Mouse (Mus musculus) C2C12 (cell line): ENCODE data around the gene Olfr126. TPM values are rescaled to one million over a fixed set of nuclear protein-coding genes. Genes with fewer than 3 reads are reported as not detected.

Experiments
- H3K27me3 ChIP-seq: one replicate; pipeline ENCODE4 v1.6.1; 2011; ENCODE audit not compliant: control insufficient read depth, insufficient read depth, insufficient read length
- H3K36me3 ChIP-seq: one replicate; pipeline ENCODE4 v1.6.1; 2011; ENCODE audit not compliant: control insufficient read depth, insufficient read depth
- H3K4me3 ChIP-seq: one replicate; pipeline ENCODE4 v1.5.1; 2011; ENCODE audit warnings: mild to moderate bottlenecking, control low read depth; ENCODE audit not compliant: poor library complexity, insufficient read depth, severe bottlenecking
- H3K79me2 ChIP-seq: one replicate; pipeline ENCODE4 v1.6.1; 2011; ENCODE audit not compliant: control insufficient read depth, insufficient read depth
- H3K79me3 ChIP-seq: one replicate; pipeline ENCODE4 v1.6.1; 2011; ENCODE audit warnings: low read depth, control low read depth
- H3ac ChIP-seq: one replicate; pipeline ENCODE3; 2011; ENCODE audit warnings: low read depth; ENCODE audit not compliant: control insufficient read depth, insufficient read length
- CEBPB ChIP-seq: IDR thresholded peaks from one replicate; pipeline ENCODE4 v1.6.1; 2011; ENCODE audit warnings: low read depth, mild to moderate bottlenecking, control low read depth, moderate library complexity
- CTCF ChIP-seq: IDR thresholded peaks from one replicate; pipeline ENCODE4 v1.5.1; 2011; ENCODE audit not compliant: control insufficient read depth, insufficient read depth, insufficient read length
- FOSL1 ChIP-seq: IDR thresholded peaks from one replicate; pipeline ENCODE4 v1.8.0; 2011; ENCODE audit warnings: mild to moderate bottlenecking, low read length; ENCODE audit not compliant: poor library complexity, insufficient read depth, severe bottlenecking
- MAX ChIP-seq: IDR thresholded peaks from one replicate; pipeline ENCODE4 v1.6.1; 2011; ENCODE audit warnings: mild to moderate bottlenecking, control low read depth
- MYOD1 ChIP-seq: IDR thresholded peaks from one replicate; pipeline ENCODE4 v1.6.1; 2011; ENCODE audit warnings: low read depth; ENCODE audit not compliant: control insufficient read depth, insufficient read length
- MYOG ChIP-seq: IDR thresholded peaks from one replicate; pipeline ENCODE4 v1.6.1; 2011; ENCODE audit not compliant: control insufficient read depth, insufficient read length; ENCODE audit errors: extremely low read depth
- USF1 ChIP-seq: IDR thresholded peaks from one replicate; pipeline ENCODE4 v1.6.1; 2011; ENCODE audit warnings: low read depth, mild to moderate bottlenecking, control low read depth, moderate library complexity
- polyA plus RNA-seq: library from polyadenylated mRNA; unstranded; fragments of >200 nt; fragmentation: generic; extraction: Trizol; gene quantifications from one replicate; pipeline ENCODE4 v1.2.1, GENCODE M21; 2012; ENCODE audit warnings: missing spikeins

Gene Olfr126
- polyA plus RNA-seq, 1 experiment: not detected

GRCm38 (mm10) chr17:37900137-37900536 lies 52.9 kb downstream of the Olfr126 start, which contains the start of gene Olfr127:
Gene Olfr127 (plus strand): TSS chr17:37900437.
- TF ChIP-seq MYOG: no peak
- TF ChIP-seq MAX: no peak
- TF ChIP-seq CEBPB: no peak
- no peak for TF ChIP-seq USF1
- TF ChIP-seq CTCF: no peak
- no peak for TF ChIP-seq FOSL1
- TF ChIP-seq MYOD1: no peak
- no peak within 1 kb of the TSS for H3ac ChIP-seq
- no peaks in the 10 kb centered on the region for H3K79me3 ChIP-seq
- H3K4me3 ChIP-seq: no peak within 1 kb of the TSS
- no peaks in the 10 kb centered on the region for H3K36me3 ChIP-seq
- H3K79me2 ChIP-seq: no peaks in the 10 kb centered on the region
- no peaks in the 10 kb centered on the region for H3K27me3 ChIP-seq

Other genes with a start within 250 kb of the Olfr126 start
- not detected for gene Olfr115, start 220.4 kb upstream of the Olfr126 start, polyA plus RNA-seq
- not detected for gene Olfr116, start 220.3 kb upstream of the Olfr126 start, polyA plus RNA-seq
- not detected for gene Olfr117, start 183.7 kb upstream of the Olfr126 start, polyA plus RNA-seq
- not detected for gene Olfr118, start 180.5 kb upstream of the Olfr126 start, polyA plus RNA-seq
- not detected for gene Olfr119, start 150.9 kb upstream of the Olfr126 start, polyA plus RNA-seq
- gene Olfr120, start 125.7 kb upstream of the Olfr126 start, polyA plus RNA-seq: not detected
- gene Olfr121, start 98.6 kb upstream of the Olfr126 start, polyA plus RNA-seq: not detected
- not detected for gene Olfr122, start 78.9 kb upstream of the Olfr126 start, polyA plus RNA-seq
- not detected for gene Olfr123, start 54.0 kb upstream of the Olfr126 start, polyA plus RNA-seq
- gene Olfr124, start 47.6 kb upstream of the Olfr126 start, polyA plus RNA-seq: not detected
- not detected for gene Olfr125, start 14.5 kb upstream of the Olfr126 start, polyA plus RNA-seq
- gene Olfr127, start 53.0 kb downstream of the Olfr126 start, polyA plus RNA-seq: not detected
- not detected for gene Olfr128, start 73.1 kb downstream of the Olfr126 start, polyA plus RNA-seq
- gene Olfr761, start 105.6 kb downstream of the Olfr126 start, polyA plus RNA-seq: not detected
- gene Olfr129, start 212.6 kb downstream of the Olfr126 start, polyA plus RNA-seq: not detected
- not detected for gene Olfr130, start 216.4 kb downstream of the Olfr126 start, polyA plus RNA-seq
- not detected for gene Olfr131, start 241.2 kb downstream of the Olfr126 start, polyA plus RNA-seq